Mouse (Mus musculus): Measurements from ENCODE around the gene Ankrd13a. TPM values are rescaled to one million over a fixed set of nuclear protein-coding genes. Genes with fewer than 3 reads are reported as not detected.

Ankrd13a gene
- total RNA-seq (2014; fragmentation: Nextera tagmentation) (271 and 278 TPM in 2 replicates), total RNA-seq (2017) (310 and 331 TPM in 2 replicates)

- ATAC-seq (replicated peaks; ENCODE audit: poor library complexity, severe bottlenecking), result peak; percentile 58
These were observed at the start of gene Ankrd13a for GRCm38 (mm10) chr5:114774403-114775051. Ankrd13a (plus strand) TSS chr5:114774677.

- ATAC-seq (replicated peaks; ENCODE audit: poor library complexity, severe bottlenecking), result no peak
These were observed 46.3 kb upstream of the Ankrd13a start for GRCm38 (mm10) chr5:114728160-114728559.

GRCm38 (mm10) chr5:114730129-114730528, 44.3 kb upstream of the Ankrd13a start:
- no peak for ATAC-seq (replicated peaks; ENCODE audit: poor library complexity, severe bottlenecking)

- ATAC-seq (replicated peaks; ENCODE audit: poor library complexity, severe bottlenecking), result no peak
These were observed 43.0 kb upstream of the Ankrd13a start for GRCm38 (mm10) chr5:114731498-114731897.

- no peak for ATAC-seq (replicated peaks; ENCODE audit: poor library complexity, severe bottlenecking)
These were observed 42.5 kb upstream of the Ankrd13a start for GRCm38 (mm10) chr5:114731969-114732368.

- no peak for ATAC-seq (replicated peaks; ENCODE audit: poor library complexity, severe bottlenecking)
These were observed 40.9 kb upstream of the Ankrd13a start for GRCm38 (mm10) chr5:114733606-114734005.

- no peak for ATAC-seq (replicated peaks; ENCODE audit: poor library complexity, severe bottlenecking)
These were observed 37.2 kb upstream of the Ankrd13a start for GRCm38 (mm10) chr5:114737090-114737887.

- peak; percentile 31 for ATAC-seq (replicated peaks; ENCODE audit: poor library complexity, severe bottlenecking)
These were observed 35.7 kb upstream of the Ankrd13a start for GRCm38 (mm10) chr5:114738707-114739241.

- ATAC-seq (replicated peaks; ENCODE audit: poor library complexity, severe bottlenecking), result no peak
These were observed 33.9 kb upstream of the Ankrd13a start for GRCm38 (mm10) chr5:114740595-114740994.

- ATAC-seq (replicated peaks; ENCODE audit: poor library complexity, severe bottlenecking), result no peak
These were observed 31.9 kb upstream of the Ankrd13a start for GRCm38 (mm10) chr5:114742572-114742971.

- ATAC-seq (replicated peaks; ENCODE audit: poor library complexity, severe bottlenecking), result no peak
These were observed 31.3 kb upstream of the Ankrd13a start for GRCm38 (mm10) chr5:114742998-114743696.

GRCm38 (mm10) chr5:114743697-114744090, 30.8 kb upstream of the Ankrd13a start:
- no peak for ATAC-seq (replicated peaks; ENCODE audit: poor library complexity, severe bottlenecking)

GRCm38 (mm10) chr5:114745581-114745980, 28.9 kb upstream of the Ankrd13a start:
- ATAC-seq (replicated peaks; ENCODE audit: poor library complexity, severe bottlenecking), result no peak

- ATAC-seq (replicated peaks; ENCODE audit: poor library complexity, severe bottlenecking), result no peak
These were observed 27.6 kb upstream of the Ankrd13a start for GRCm38 (mm10) chr5:114746886-114747285.

- no peak for ATAC-seq (replicated peaks; ENCODE audit: poor library complexity, severe bottlenecking)
These were observed 27.0 kb upstream of the Ankrd13a start for GRCm38 (mm10) chr5:114747521-114747920.

GRCm38 (mm10) chr5:114750325-114750724, 24.2 kb upstream of the Ankrd13a start:
- ATAC-seq (replicated peaks; ENCODE audit: poor library complexity, severe bottlenecking), result no peak

GRCm38 (mm10) chr5:114752397-114752796, 22.1 kb upstream of the Ankrd13a start:
- ATAC-seq (replicated peaks; ENCODE audit: poor library complexity, severe bottlenecking), result no peak

- ATAC-seq (replicated peaks; ENCODE audit: poor library complexity, severe bottlenecking), result no peak
These were observed 21.1 kb upstream of the Ankrd13a start for GRCm38 (mm10) chr5:114753384-114753783.

GRCm38 (mm10) chr5:114759536-114760090, 14.9 kb upstream of the Ankrd13a start:
- ATAC-seq (replicated peaks; ENCODE audit: poor library complexity, severe bottlenecking), result no peak

- no peak for ATAC-seq (replicated peaks; ENCODE audit: poor library complexity, severe bottlenecking)
These were observed 12.5 kb upstream of the Ankrd13a start for GRCm38 (mm10) chr5:114761980-114762379.
